Mouse (Mus musculus) heart, postnatal 25 days (tissue): ENCODE results near the gene D10Wsu102e. TPM values are rescaled to one million over a fixed set of nuclear protein-coding genes. Genes with fewer than 3 reads are reported as not detected.
"Not testable (repeated sequence)": the region's sequence is repeated elsewhere in the genome, so short reads cannot be mapped to it uniquely, and the experiment has no call there.

Experiments used
- DNase-seq: peaks from one replicate; pipeline ENCODE4 v3.0.0; 2022; ENCODE audit warnings: low spot score
- intact Hi-C: fragments of 180-260 bp; cut with DNase I; formaldehyde crosslinking; loops from one replicate; pipeline ENCODE4 v1.15.1; 2025
- total RNA-seq, 2 experiments: library from RNA; stranded (reverse); gene quantifications; 2 replicates each; pipeline ENCODE4 v1.2.3; 2021

Gene D10Wsu102e
- total RNA-seq, 2 experiments from 2014 or later = 0.42 to 0.62 TPM

DNA sequence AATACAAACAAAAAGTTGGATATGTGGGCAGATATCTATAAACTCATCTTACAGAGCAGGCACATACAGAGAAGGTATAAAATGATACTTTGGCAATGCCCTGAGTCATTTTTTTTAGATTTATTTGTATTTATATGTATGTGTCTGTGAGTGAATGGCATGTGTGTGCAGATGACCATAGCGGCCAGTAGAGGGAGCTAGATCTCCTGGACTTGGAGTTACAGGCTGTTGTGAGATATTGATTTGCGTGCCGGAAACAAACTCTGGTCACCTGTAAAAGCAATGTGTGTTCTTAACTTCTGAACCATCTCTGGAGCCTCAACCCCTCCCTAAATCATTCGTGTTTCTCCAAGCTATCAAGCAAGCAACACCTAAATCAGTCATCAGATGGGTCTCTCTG is 161.0 kb downstream of the D10Wsu102e start:
- intact Hi-C loops = no loop called here
- no peak for DNase-seq

DNA sequence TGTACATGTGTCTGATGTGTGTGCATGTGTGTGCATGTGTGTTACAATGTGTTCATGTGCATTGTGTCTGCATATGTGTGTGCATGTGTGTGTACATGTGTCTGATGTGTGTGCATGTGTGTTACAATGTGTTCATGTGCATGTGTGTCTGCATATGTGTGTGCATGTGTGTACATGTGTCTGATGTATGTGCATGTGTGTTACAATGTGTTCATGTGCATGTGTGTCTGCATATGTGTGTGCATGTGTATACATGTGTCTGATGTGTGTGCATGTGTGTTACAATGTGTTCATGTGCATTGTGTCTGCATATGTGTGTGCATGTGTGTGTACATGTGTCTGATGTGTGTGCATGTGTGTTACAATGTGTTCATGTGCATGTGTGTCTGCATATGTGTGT is 164.2 kb downstream of the D10Wsu102e start:
- DNase-seq, intact Hi-C loops: not testable (repeated sequence)

DNA sequence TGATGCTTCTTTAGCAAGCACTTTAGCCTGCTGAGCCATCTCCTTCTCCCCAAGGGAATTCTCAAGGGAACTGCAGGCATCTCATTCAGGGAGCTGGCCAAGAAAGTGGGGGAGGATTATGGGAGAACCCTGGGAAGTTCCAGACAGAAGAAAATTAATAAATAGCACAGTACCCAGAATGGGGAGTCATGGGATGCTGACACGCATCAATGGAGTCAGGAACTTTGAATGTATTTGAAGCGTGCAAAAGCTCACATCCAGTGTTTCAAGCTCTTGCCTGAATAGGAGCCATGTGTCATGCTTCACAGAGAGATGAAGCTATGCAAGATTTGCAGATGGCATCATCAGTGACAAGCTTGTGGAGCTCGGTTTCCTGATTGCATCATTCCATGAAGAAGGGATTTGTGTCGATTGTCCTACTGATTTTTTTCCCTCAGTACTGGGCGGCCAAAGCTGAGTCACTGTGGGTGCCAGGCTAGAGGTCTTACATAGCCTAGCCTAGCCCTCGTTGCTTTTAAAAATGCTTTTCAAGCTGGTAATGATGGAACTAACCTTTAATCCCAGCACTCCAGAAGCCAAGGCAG is 170.5 kb downstream of the D10Wsu102e start:
- intact Hi-C loops = no loop called here
- DNase-seq = no peak

DNA sequence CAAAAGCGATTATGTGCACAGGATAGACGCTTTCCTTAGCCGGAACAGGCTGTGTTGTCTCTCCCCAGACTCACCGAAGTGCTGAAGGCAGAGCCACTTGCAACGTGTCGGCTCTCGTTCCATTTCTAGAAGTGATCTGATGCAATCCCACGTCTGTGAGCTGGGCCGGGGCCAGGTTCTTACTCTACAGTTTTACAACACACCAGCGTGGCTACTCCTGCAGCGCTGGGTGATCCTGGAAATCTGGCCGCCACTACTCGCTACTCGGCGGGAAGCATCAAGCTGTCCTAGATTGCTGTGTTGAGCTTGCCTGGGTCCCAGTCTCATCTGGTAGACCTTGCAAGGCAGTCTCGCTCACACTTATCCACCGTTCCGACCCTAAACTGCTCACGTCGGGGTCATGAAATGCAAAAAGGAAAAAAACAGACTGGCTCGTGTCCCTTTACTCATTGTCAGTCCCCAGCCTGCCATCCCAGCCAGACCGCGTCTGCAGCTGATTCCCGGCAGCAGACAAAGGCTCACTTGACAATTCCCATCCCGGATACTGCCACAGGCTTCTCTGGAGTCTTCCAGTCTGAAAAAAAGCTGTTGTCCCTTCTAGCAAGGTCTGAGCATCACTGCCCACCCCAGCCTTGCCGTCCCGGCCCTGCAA is 173.4 kb downstream of the D10Wsu102e start:
- DNase-seq = peak; percentile 27
- intact Hi-C loops = no loop called here

DNA sequence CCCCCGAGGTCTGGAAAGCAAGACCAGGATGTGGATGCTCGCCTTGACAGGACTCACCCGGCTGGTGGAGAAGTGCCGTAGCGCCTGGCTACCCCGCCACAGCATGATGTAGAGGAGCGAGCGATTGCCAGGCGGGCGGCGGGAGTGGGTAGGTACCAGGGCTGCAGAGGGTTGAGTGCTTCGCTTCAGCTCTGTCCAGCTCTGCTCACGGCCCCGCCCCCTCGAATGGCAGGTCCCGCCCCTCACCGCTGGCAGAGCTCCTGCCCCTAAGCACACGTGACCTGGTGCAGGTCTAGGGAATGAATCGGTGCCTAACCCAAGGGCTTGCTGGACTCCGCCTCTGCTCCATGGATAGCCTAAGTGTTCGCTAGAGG is 173.9 kb downstream of the D10Wsu102e start, which contains the start of gene Aldh1l2:
Gene Aldh1l2, minus strand, starts transcription at position 231 of the 374 bp plus-strand sequence.
- intact Hi-C loops = no loop called here

DNA sequence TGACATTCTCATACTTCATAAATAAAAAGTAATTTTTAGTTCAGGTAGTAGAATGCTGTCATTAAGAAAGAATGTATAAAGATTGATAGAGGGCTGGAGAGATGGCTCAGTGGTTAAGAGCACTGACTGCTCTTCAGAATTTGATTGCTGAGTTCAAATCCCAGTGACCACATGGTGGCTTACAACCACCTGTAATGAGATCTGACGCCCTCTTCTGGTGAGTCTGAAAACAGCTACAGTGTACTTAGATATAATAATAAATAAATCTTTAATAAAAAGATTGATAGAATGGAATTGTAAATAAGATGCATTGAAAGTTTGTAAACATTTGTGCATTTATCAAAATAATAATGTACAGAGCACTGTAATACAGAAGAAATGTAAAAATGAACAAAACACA is 176.4 kb downstream of the D10Wsu102e start:
- intact Hi-C loops = no loop called here
- DNase-seq = no peak

More for the DNA sequence above, 173.9 kb downstream of the D10Wsu102e start, which contains the start of gene Aldh1l2:
- DNase-seq = peak; percentile 49

Other genes with a start within 250 kb of the D10Wsu102e start
- gene Slc41a2, start 22.3 kb upstream of the D10Wsu102e start, total RNA-seq = 1 to 10 TPM; 1.5 to 1.6 TPM
- gene Aldh1l2, start 173.9 kb downstream of the D10Wsu102e start, total RNA-seq = 10 to 100 TPM; 13.4 to 15.9 TPM
- 10 to 100 TPM; 12.5 to 14.7 TPM for gene Washc4, start 183.5 kb downstream of the D10Wsu102e start, total RNA-seq